Mouse (Mus musculus): ENCODE measurements around the gene Ckmt2. TPM values are rescaled to one million over a fixed set of nuclear protein-coding genes. Genes with fewer than 3 reads are reported as not detected.

The Ckmt2 gene
- polyA plus RNA-seq (2012; rRNA removed): 0.20 and 0.36 TPM in 2 replicates

- DNase-seq (ENCODE audit: extremely low spot score in 1 of 2, low spot score in 1 of 2): no peak
Observed at GRCm38 (mm10) chr13:91876741-91877349, at the start of gene Ckmt2. TSS of gene Ckmt2 (minus strand) at chr13:91876885.

DNA sequence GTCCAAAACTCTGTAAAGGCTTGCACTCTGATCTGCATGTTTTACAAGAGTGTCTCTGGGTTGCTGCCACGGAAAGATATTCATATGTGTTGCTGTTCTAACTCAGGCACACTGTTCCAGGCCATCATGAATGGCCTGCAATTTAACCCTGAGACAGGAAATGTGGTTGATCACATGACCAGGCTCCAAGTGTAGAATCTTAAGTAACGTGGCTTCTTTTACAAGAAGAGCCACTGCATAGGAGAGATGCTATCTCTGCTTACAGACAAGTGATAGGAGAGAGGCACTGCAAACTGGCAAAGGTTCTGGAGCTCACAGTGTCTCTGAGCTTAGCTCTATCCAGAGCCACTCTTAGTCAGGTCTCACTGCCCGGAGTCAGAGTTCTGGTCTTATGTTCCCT, 44.3 kb upstream of the Ckmt2 start:
- DNase-seq (ENCODE audit: extremely low spot score in 1 of 2, low spot score in 1 of 2): no peak

GRCm38 (mm10) chr13:91918764-91919163, 42.1 kb upstream of the Ckmt2 start:
- no peak for DNase-seq (ENCODE audit: extremely low spot score in 1 of 2, low spot score in 1 of 2)

DNA sequence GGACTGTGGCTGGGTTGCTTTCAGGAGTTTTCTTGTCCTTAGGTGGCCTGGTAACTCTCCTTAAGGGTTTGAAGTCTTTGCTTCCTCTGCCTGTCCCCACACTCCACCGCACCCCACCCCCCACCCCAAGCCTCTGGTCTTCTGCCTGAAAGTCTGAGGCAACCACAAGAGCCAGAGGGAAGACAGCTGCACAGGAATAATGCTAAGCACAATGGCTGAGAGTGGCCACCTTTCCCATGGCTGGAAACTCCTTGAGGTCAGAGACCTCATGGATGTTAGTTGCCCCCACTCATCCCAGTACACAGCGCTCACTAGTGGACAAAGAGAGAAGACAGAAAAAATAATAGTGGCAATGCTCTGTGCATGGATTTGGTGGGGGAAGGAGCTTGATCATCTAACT, 41.1 kb upstream of the Ckmt2 start:
- DNase-seq (ENCODE audit: extremely low spot score in 1 of 2, low spot score in 1 of 2): no peak

- DNase-seq (ENCODE audit: extremely low spot score in 1 of 2, low spot score in 1 of 2): no peak
Observed at GRCm38 (mm10) chr13:91916308-91916707, 39.6 kb upstream of the Ckmt2 start.

DNA sequence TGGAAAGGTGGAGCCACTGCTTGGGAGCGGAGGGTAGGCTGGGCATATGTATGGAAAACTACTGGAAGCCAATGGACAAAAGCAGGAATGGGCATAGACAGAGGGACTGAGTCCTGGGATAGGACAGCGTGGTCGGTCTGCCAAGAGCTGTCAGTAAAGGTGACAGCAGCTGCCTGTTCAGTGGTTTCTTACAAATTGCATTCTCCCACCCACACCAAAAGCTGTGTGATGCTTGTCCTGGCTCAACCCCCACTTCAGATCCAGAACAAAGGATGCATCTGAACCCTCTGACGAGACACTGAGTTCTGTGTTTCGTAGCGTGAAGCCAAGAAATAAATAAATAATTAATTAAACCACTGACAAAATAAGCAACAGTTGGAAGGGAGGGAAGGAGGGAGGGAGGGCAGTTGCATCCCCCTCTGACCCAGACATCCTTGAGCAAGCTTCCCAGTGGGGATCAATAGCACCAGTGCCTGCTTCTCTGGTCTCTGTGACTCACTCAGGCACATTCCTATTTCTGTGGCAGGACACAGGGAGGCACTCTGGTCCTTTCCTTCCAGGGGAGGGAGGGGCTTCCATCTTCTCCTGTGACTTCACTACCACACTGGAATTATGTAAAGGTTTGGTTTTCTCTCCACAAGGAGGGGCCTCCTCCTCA, 39.0 kb upstream of the Ckmt2 start:
- DNase-seq (ENCODE audit: extremely low spot score in 1 of 2, low spot score in 1 of 2): peak; percentile 36 to 59

DNA sequence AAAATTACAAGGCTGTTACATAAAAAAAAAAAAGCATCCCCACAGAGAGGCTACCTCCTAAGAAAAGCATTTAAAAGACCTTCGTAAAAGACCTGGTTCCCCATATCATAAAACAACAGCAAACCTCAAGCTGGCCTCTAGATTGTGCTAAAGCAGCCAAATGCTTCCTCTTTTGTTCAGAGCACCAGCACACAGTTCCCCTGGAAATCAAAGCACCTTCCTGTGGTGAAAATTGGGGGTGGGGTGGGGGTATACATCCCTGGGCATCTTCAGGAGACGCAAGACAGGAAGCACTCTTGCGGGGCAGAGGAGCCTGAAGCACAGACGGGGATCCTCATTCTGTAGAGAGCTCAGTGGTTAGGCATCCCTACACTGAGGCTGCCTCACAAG, 38.5 kb upstream of the Ckmt2 start:
- DNase-seq (ENCODE audit: extremely low spot score in 1 of 2, low spot score in 1 of 2): no peak

DNA sequence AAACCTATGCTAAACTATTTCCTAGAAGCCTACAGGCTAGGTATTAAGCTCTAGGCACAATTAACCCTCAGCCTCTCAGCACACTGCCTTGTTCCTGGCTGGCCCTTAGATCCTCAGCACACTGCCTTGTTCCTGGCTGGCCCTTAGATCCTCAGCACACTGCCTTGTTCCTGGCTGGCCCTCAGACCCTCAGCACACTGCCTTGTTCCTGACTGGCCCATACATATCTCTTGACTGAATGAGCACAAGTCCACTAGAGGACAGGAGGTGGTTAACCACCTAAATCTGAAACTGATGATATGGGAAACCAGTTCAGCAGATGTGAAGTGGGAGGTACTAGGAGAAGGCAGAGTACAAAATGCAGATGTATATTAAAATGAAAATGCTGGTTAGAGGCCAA, 35.0 kb upstream of the Ckmt2 start:
- no peak for DNase-seq (ENCODE audit: extremely low spot score in 1 of 2, low spot score in 1 of 2)

GRCm38 (mm10) chr13:91911211-91911610, 34.5 kb upstream of the Ckmt2 start:
- DNase-seq (ENCODE audit: extremely low spot score in 1 of 2, low spot score in 1 of 2): no peak

- peak; percentile 60 to 92 for DNase-seq (ENCODE audit: extremely low spot score in 1 of 2, low spot score in 1 of 2)
Observed at GRCm38 (mm10) chr13:91908202-91908980, 31.7 kb upstream of the Ckmt2 start.

GRCm38 (mm10) chr13:91906338-91906737, 29.7 kb upstream of the Ckmt2 start:
- no peak for DNase-seq (ENCODE audit: extremely low spot score in 1 of 2, low spot score in 1 of 2)

DNA sequence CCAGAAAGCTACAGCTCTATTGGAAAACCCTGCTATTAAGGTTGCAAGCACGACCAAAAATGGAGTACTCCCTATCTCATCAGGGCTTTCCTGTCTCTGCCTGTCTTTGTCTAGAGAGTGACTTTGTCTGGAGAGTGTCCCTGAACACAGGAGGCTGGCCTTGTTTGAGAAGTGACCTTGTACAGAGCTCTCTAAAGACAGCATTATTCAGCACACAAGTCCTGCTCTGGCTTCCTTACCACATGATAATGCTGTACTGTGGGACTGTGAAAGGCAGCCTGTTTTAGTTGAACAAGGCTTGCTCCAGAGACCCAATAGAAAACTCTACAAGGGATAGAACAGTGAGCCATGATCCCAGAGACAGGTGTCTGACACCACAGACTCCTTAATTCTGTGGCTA, 19.8 kb upstream of the Ckmt2 start:
- no peak for DNase-seq (ENCODE audit: extremely low spot score in 1 of 2, low spot score in 1 of 2)

DNA sequence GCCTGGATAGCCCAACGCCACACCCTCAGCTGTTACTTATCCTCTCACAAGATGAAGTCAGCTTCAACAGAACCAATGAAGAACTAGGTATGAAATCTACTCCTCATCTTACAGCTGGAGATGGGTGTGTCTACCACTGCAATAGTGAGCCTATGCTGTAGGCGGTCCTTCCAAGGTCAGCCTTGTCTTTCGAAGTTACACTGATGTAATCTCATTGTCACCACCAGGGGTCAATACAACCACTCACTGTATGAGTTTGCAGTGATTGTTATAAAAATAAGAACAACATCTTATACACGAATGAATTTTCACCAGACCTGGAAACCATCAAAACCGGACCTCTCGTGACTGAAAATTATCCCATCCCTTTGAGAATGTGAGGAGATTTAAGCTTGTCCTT, 16.4 kb upstream of the Ckmt2 start:
- peak in 1 of 2 experiments; percentile 57 for DNase-seq (ENCODE audit: extremely low spot score in 1 of 2, low spot score in 1 of 2)

- DNase-seq (ENCODE audit: extremely low spot score in 1 of 2, low spot score in 1 of 2): no peak
Observed at GRCm38 (mm10) chr13:91890031-91890619, 13.4 kb upstream of the Ckmt2 start.

DNA sequence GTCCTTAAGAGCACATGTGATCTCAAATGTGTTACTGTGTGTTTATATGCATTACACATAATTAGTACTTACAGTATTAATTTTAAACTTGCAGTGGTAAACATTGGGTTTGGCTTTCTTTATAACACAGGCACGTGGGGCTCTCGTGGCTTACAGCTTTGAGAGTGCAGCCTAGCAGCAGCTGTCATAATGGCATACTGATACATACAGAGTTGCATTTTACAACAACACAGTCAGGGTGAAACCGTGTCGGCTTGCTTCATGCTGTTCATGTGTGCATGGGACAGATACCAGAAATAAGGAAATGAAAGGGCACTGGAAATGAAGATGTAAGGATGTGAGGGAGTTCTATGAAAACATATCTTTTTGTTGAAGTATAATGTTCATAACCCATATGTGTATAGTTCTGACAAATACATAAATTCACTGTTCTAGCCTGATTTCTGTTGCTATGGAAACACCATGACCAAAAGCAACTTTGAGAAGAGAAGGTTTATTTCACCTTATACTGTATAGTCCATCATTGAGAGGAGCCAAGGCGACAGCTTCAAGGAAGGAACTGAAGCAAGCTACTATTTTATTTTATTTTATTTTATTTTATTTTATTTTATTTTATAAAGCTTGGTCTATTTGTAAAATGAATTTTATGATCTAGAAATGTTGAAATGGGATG, 8.2 kb upstream of the Ckmt2 start:
- DNase-seq (ENCODE audit: extremely low spot score in 1 of 2, low spot score in 1 of 2): no peak

GRCm38 (mm10) chr13:91881837-91882480, 5.3 kb upstream of the Ckmt2 start:
- peak; percentile 28 to 86 for DNase-seq (ENCODE audit: extremely low spot score in 1 of 2, low spot score in 1 of 2)

DNA sequence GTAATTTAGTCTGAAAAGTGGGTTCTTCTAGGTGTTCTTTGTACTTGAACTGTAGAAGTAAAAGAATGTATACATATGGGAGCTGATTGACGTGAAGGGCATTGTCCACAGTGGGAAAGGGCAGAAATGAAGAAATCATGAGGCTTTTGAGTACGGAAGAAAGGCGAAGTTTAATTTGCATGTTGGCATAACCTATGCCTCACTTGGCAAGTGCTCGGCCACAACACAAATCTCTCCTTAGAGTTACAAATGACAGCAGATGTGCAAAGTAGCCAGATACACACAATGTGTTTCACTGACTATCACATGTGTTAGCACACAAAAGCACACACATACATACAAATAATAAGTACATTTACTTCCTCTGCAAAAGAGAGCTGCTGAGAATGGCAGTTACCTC, 3.6 kb upstream of the Ckmt2 start:
- no peak for DNase-seq (ENCODE audit: extremely low spot score in 1 of 2, low spot score in 1 of 2)

DNA sequence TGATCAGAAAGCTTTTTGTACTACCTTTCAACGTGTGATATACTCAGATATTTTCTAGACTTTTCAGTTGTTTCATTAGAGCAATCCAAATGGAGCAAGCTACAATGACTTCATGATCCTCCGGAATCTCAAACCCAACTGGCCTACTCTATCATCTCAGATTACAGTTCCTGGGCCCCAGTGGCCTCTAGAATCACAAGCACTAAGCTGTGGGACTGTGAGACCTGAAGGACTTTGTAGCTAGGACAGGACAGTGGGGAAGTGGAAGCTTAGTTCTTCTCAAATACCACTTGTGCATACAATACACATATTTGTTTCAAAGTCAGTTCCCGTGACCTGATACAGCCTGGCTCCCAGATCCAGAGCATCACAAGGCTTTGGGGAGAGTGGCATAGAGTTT, 1.3 kb upstream of the Ckmt2 start:
- no peak for DNase-seq (ENCODE audit: extremely low spot score in 1 of 2, low spot score in 1 of 2)

DNA sequence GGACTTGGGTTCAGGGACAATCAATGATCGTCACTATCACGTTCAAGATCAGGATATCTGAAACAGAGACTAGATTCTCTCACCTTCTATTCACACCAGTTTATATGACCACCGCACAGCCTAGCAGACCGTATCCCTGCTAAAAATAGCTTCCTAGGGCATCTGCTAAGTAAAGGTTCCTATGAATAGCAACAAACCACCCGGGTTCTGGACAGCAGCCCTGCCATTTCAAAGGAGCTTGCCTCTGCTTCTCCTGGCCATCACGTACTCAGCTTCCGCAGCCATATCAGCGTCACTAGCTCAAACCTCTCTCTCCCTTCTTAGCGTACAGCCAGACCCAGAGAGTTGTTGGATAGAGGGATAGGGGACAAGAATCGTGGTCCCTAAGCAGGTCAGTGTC, 665 bp upstream of the Ckmt2 start:
- DNase-seq (ENCODE audit: extremely low spot score in 1 of 2, low spot score in 1 of 2): no peak

DNA sequence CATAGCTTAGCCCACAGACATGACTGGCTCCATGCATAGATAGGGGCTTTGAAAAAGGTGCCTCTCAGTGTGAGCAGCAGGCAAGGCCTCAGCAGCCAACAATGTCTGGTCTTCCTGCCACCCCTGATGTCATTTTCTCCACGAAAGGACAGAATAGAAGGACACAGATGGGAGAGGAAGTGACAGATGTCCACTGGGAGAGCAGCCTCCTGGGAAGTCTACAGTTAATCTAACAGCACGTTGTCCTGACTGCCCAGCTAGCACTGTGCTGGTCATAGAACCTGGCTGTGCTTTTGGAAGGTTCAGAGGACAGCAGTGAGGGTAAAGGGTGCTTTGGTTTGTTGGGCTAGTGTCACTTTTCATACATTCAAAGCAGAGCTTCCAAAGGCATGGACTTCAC, 1.1 kb downstream of the Ckmt2 start:
- no peak for DNase-seq (ENCODE audit: extremely low spot score in 1 of 2, low spot score in 1 of 2)

Measured in frontal cortex, adult 2 months (tissue).